Mouse (Mus musculus) bone marrow, adult 2 months (tissue): Measurements from ENCODE around the gene Ring1.

Experiments used
- CTCF ChIP-seq: fragments of 200-500 bp; IDR thresholded peaks from 2 replicates; pipeline ENCODE4 v1.5.1; 2011; ENCODE audit warnings: low read length, control low read depth; ENCODE audit not compliant: control insufficient read depth, insufficient read depth
- POLR2A ChIP-seq: fragments of 200-500 bp; IDR thresholded peaks from 2 replicates; pipeline ENCODE4 v1.6.1; 2011; ENCODE audit warnings: low read depth, mild to moderate bottlenecking, control low read depth, low read length, borderline replicate concordance; ENCODE audit not compliant: control insufficient read depth

DNA sequence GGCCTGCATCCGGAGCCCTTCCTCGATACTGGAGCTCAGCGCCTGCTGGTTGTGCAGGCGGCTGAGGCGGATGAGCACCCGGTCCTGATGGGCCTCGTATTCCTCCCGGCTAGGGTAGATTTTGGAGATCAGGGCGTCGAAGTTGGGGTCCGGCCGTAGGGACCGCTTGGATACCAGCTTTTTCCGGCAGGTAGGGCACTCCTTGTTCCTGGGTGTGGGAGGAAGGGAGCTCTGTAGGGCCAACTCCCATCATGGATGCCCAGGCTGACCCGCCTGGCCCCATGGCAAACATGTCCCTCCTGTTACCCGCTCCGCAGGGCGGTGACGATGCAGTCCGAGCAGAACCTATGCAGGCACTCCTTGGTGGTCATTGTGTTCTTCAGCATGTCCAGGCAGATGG is 1.5 kb downstream of the Ring1 start:
- TF ChIP-seq POLR2A (no peak), CTCF (no peak)
